In the genomic region with DNA sequence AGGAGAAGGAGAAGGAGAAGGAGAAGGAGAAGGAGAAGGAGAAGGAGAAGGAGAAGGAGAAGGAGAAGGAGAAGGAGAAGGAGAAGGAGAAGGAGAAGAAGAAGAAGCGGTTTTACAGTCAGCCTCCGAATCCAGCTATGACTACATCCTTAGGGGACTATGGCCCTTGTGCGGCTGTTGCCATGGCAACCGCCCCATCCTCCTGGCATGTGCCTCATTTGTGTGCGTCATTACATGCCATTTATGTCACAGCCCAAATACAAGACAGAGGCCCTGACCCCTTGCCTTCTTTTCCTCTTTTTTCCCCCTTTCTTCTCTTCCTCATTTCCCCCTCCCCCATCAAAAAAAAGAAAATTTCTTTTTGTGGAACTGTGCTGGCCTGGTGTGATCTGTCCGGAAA, we compare ENCODE assay signal across 10 mouse cellular contexts. TPM values are rescaled to one million over a fixed set of nuclear protein-coding genes. Genes with fewer than 3 reads are reported as not detected.
DNase-seq lines count a peak whose midpoint lies in the region.
"Had no signal": no experiment of that assay in that cellular context is flagged by ENCODE, and none has a peak within 500 bp of the region (broad histone marks: within the 10 kb centered on the region; RNA-seq: fewer than 3 reads in every experiment).

No protein-coding gene starts in this region.

- intact Hi-C loops in left cerebral cortex, postnatal 14 days (cut with DNase I): loop anchor here (5.0 to 10.0 kb wide), 2 partner anchors 256 to 324 kb away; a partner anchor contains a TSS
- intact Hi-C loops in left cerebral cortex, postnatal 36 days (cut with DNase I): loop anchor here (10.0 kb wide), 1 partner anchor 326 kb away; no protein-coding TSS in a partner anchor

- peak; percentile 35 to 50 for DNase-seq in left cerebral cortex, postnatal 14 days (ENCODE audit: low spot score in 2 of 2)
- DNase-seq in left cerebral cortex, postnatal 36 days (ENCODE audit: low spot score in 2 of 2): no peak
- DNase-seq in MN1 (ENCODE audit: low spot score): peak; percentile 29
- peak; percentile 77 for DNase-seq in brain, adult 2 months (ENCODE audit: low read depth, low spot score)
- peak; percentile 88 for DNase-seq in induced T-regulatory cell, adult 2 months (ENCODE audit: low read depth)
- no peak for DNase-seq in layer of hippocampus, adult 9-10 months (ENCODE audit: low spot score)
- DNase-seq in frontal cortex, postnatal 36 days (ENCODE audit: low spot score in 2 of 2): no peak
- DNase-seq: kidney, adult 18-20 months; thymus, adult 2 months had no signal

RNA-seq across cellular contexts. Expression of a gene that starts 9.2 kb away (rescaled TPM):
- 10 to 100 TPM; 19.2 to 21.7 TPM for total RNA-seq in left cerebral cortex, postnatal 14 days (2021)
- 10 to 100 TPM; 16.9 to 18.8 TPM for total RNA-seq in left cerebral cortex, postnatal 36 days (2021)

RNA-seq across cellular contexts. Expression of a gene that starts 9.8 kb away (rescaled TPM):
- total RNA-seq in left cerebral cortex, postnatal 14 days (2021): under 1 TPM in 1 of 2 experiments, not detected in 1; 0.21 TPM
- under 1 TPM in 1 of 2 experiments, not detected in 1; 0.25 TPM for total RNA-seq in left cerebral cortex, postnatal 36 days (2021)
- total RNA-seq: layer of hippocampus, postnatal 14 days had no signal

RNA-seq across cellular contexts. Expression of a gene that starts 38.1 kb away (rescaled TPM):
- 1 to 10 TPM; 3.6 to 4.3 TPM for total RNA-seq in left cerebral cortex, postnatal 14 days (2021)
- total RNA-seq in left cerebral cortex, postnatal 36 days (2021): 1 to 10 TPM; 3.0 to 3.2 TPM

RNA-seq across cellular contexts. Expression of a gene that starts 47.8 kb away (rescaled TPM):
- 100 to 1,000 TPM; 574 to 616 TPM for total RNA-seq in left cerebral cortex, postnatal 14 days (2021)
- 100 to 1,000 TPM; 574 to 675 TPM for total RNA-seq in left cerebral cortex, postnatal 36 days (2021)

RNA-seq across cellular contexts. Expression of a gene that starts 47.8 kb away (rescaled TPM):
- 10 to 100 TPM in 1 of 2 experiments, 1 to 10 TPM in 1; 8.3 to 12.0 TPM for total RNA-seq in left cerebral cortex, postnatal 14 days (2021)
- 10 to 100 TPM in 1 of 2 experiments, 1 to 10 TPM in 1; 8.2 to 15.8 TPM for total RNA-seq in left cerebral cortex, postnatal 36 days (2021)

Comparison
In these comparisons a context has a peak if more than half of its experiments do, and no peak if none do; other contexts are left out.
1. DNase-seq: peak in left cerebral cortex, postnatal 14 days (2 of 2), MN1 (single experiment), brain, adult 2 months (single experiment) and induced T-regulatory cell, adult 2 months (single experiment); none in left cerebral cortex, postnatal 36 days (0 of 2), layer of hippocampus, adult 9-10 months (single experiment) and frontal cortex, postnatal 36 days (0 of 2).